Mouse (Mus musculus): ENCODE results near the gene Flt4. TPM values are rescaled to one million over a fixed set of nuclear protein-coding genes. Genes with fewer than 3 reads are reported as not detected.

Gene Flt4
- total RNA-seq, 1 experiment, result 4.3 TPM

DNA sequence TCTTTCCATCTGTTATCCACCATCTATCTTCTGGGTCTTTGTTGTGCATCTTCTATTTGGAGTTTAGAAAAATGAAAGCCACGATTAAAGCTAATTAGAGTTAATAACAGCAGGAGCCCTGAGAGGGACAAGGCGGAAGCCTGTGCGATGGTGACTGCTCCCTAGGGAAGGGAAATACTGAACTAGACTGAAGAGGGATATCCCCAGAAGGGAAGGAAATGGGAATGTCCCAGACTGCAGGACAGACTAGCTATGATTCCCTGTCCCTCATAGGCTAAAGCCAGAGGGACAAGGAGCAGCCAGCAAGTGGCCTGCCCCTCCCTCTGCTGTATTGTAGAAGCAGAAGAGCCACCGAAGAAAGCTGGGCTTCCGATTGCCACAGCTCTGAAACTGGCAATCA, 12.9 kb downstream of the Flt4 start:
- TF ChIP-seq MAFK (IDR thresholded peaks at IDR 0.05; ENCODE audit: insufficient read depth, low read depth, low read length) (no peak), ZNF384 (IDR thresholded peaks at IDR 0.05; ENCODE audit: low read depth, low read length) (no peak), ZC3H11A (IDR thresholded peaks at IDR 0.05; ENCODE audit: borderline replicate concordance, low read depth, low read length) (no peak), CHD2 (IDR thresholded peaks at IDR 0.05; ENCODE audit: low read depth, low read length) (no peak), HCFC1 (IDR thresholded peaks at IDR 0.05; ENCODE audit: borderline replicate concordance, insufficient read depth, low read length) (no peak)
- Histone ChIP-seq H3K4me3 (ENCODE audit: insufficient read depth in 1 of 2, low read depth in 1 of 2, low read length in 2 of 2, poor library complexity in 1 of 2, severe bottlenecking in 1 of 2) (no peak overlapping the region), H3K9ac (ENCODE audit: insufficient read depth, low read depth, low read length, poor library complexity, severe bottlenecking) (no peak overlapping the region), H3K4me1 (ENCODE audit: control insufficient read depth in 2 of 2, insufficient read depth in 2 of 2, low read length in 2 of 2, poor library complexity in 1 of 2) (peaks cover 0 to 5% of the 10 kb centered on the region in 2 experiments; a peak in 1 of 4 replicates), H3K9me3 (ENCODE audit: control insufficient read depth, insufficient read depth, low read depth, low read length) (no peaks in the 10 kb centered on the region), H3K36me3 (ENCODE audit: control insufficient read depth, insufficient read depth, low read length, poor library complexity, severe bottlenecking) (no peaks in the 10 kb centered on the region), H3K27ac (ENCODE audit: insufficient read depth, low read depth, low read length, poor library complexity, severe bottlenecking) (no peak overlapping the region)
- DNase-seq (ENCODE audit: low read depth, low spot score), result no peak
- in situ Hi-C loops (cut with MboI; ENCODE audit: low sequenced_read_pairs in 2 of 2, unreplicated experiment in 2 of 2), result no loop called here

DNA sequence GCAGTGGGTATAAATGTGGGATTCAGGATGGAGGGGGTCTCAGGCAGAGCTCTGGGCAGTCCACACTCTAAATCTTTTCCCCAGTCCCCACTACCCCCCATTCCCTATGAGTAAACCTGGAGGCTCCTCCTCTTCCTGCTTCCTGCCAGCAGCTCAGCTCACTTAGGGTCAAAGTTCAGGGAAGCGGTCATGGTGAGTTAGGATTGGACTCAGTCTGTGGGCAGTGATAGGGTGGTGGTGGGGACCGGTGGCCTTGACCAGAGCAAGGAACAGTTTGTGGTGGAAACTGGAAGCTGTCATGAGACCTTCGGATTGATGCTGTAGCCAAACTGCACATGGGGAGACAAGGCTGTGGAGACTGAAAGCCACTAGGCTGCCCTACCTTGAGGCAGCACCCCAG, 15.1 kb downstream of the Flt4 start:
- Histone ChIP-seq H3K36me3 (ENCODE audit: control insufficient read depth, insufficient read depth, low read length, poor library complexity, severe bottlenecking) (no peaks in the 10 kb centered on the region), H3K4me1 (ENCODE audit: control insufficient read depth in 2 of 2, insufficient read depth in 2 of 2, low read length in 2 of 2, poor library complexity in 1 of 2) (peaks cover 0 to 5% of the 10 kb centered on the region in 2 experiments; a peak in 1 of 4 replicates), H3K9me3 (ENCODE audit: control insufficient read depth, insufficient read depth, low read depth, low read length) (no peaks in the 10 kb centered on the region), H3K27ac (ENCODE audit: insufficient read depth, low read depth, low read length, poor library complexity, severe bottlenecking) (no peak overlapping the region), H3K4me3 (ENCODE audit: insufficient read depth in 1 of 2, low read depth in 1 of 2, low read length in 2 of 2, poor library complexity in 1 of 2, severe bottlenecking in 1 of 2) (no peak overlapping the region), H3K9ac (ENCODE audit: insufficient read depth, low read depth, low read length, poor library complexity, severe bottlenecking) (no peak overlapping the region)
- in situ Hi-C loops (cut with MboI; ENCODE audit: low sequenced_read_pairs in 2 of 2, unreplicated experiment in 2 of 2), result no loop called here
- no peak for DNase-seq (ENCODE audit: low read depth, low spot score)
- TF ChIP-seq CHD2 (IDR thresholded peaks at IDR 0.05; ENCODE audit: low read depth, low read length) (no peak), ZNF384 (IDR thresholded peaks at IDR 0.05; ENCODE audit: low read depth, low read length) (no peak), ZC3H11A (IDR thresholded peaks at IDR 0.05; ENCODE audit: borderline replicate concordance, low read depth, low read length) (no peak), MAFK (IDR thresholded peaks at IDR 0.05; ENCODE audit: insufficient read depth, low read depth, low read length) (no peak), HCFC1 (IDR thresholded peaks at IDR 0.05; ENCODE audit: borderline replicate concordance, insufficient read depth, low read length) (no peak)

DNA sequence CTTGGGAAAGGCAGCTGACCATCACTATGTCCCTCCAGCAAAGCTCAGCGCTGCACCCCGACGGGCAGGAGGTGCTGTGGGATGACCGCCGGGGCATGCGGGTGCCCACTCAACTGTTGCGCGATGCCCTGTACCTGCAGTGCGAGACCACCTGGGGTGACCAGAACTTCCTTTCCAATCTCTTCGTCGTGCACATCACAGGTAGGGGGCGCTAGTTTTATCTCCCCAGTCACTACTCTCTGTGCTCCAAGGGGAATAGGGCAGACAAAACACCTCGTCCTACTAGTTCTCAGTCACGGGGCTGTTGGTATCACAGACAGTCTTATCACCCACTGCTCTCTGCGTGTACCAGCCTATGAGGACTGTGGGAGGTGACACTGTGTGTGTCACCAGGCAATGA, 16.8 kb downstream of the Flt4 start:
- in situ Hi-C loops (cut with MboI; ENCODE audit: low sequenced_read_pairs in 2 of 2, unreplicated experiment in 2 of 2), result no loop called here
- DNase-seq (ENCODE audit: low read depth, low spot score), result no peak
- H3K27ac ChIP-seq (ENCODE audit: insufficient read depth, low read depth, low read length, poor library complexity, severe bottlenecking), result no peak overlapping the region

DNA sequence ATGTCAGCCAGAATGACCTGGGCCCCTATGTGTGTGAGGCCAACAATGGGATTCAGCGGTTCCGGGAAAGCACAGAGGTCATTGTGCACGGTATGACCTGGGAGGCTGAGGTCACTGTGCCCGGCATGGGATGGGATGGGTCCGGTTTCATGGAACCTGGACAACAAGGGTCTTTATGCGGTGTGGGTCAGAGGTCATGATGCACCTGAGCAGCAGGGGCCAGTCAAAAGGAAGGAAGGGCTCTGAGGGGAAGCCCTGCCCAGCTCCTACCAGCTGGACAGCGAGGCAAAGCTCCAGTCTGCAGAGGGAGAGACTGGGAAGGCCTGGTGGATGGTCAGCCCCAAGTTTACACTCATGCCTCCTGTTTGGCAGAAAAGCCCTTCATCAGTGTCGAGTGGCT, 17.7 kb downstream of the Flt4 start:
- Histone ChIP-seq H3K36me3 (ENCODE audit: control insufficient read depth, insufficient read depth, low read length, poor library complexity, severe bottlenecking) (no peaks in the 10 kb centered on the region), H3K9me3 (ENCODE audit: control insufficient read depth, insufficient read depth, low read depth, low read length) (no peaks in the 10 kb centered on the region), H3K27ac (ENCODE audit: insufficient read depth, low read depth, low read length, poor library complexity, severe bottlenecking) (no peak overlapping the region), H3K4me1 (ENCODE audit: control insufficient read depth in 2 of 2, insufficient read depth in 2 of 2, low read length in 2 of 2, poor library complexity in 1 of 2) (peaks cover 0 to 5% of the 10 kb centered on the region in 2 experiments; a peak in 1 of 4 replicates), H3K4me3 (ENCODE audit: insufficient read depth in 1 of 2, low read depth in 1 of 2, low read length in 2 of 2, poor library complexity in 1 of 2, severe bottlenecking in 1 of 2) (no peak overlapping the region), H3K9ac (ENCODE audit: insufficient read depth, low read depth, low read length, poor library complexity, severe bottlenecking) (no peak overlapping the region)
- DNase-seq (ENCODE audit: low read depth, low spot score), result no peak
- in situ Hi-C loops (cut with MboI; ENCODE audit: low sequenced_read_pairs in 2 of 2, unreplicated experiment in 2 of 2), result no loop called here
- TF ChIP-seq HCFC1 (IDR thresholded peaks at IDR 0.05; ENCODE audit: borderline replicate concordance, insufficient read depth, low read length), result no peak
- no peak for TF ChIP-seq MAFK (IDR thresholded peaks at IDR 0.05; ENCODE audit: insufficient read depth, low read depth, low read length)
- TF ChIP-seq CHD2 (IDR thresholded peaks at IDR 0.05; ENCODE audit: low read depth, low read length), result no peak
- no peak for TF ChIP-seq ZC3H11A (IDR thresholded peaks at IDR 0.05; ENCODE audit: borderline replicate concordance, low read depth, low read length)
- TF ChIP-seq ZNF384 (IDR thresholded peaks at IDR 0.05; ENCODE audit: low read depth, low read length), result no peak

More for the DNA sequence above, 16.8 kb downstream of the Flt4 start:
- TF ChIP-seq ZC3H11A (IDR thresholded peaks at IDR 0.05; ENCODE audit: borderline replicate concordance, low read depth, low read length) (no peak), HCFC1 (IDR thresholded peaks at IDR 0.05; ENCODE audit: borderline replicate concordance, insufficient read depth, low read length) (no peak), CHD2 (IDR thresholded peaks at IDR 0.05; ENCODE audit: low read depth, low read length) (no peak), MAFK (IDR thresholded peaks at IDR 0.05; ENCODE audit: insufficient read depth, low read depth, low read length) (no peak), ZNF384 (IDR thresholded peaks at IDR 0.05; ENCODE audit: low read depth, low read length) (no peak)
- Histone ChIP-seq H3K9ac (ENCODE audit: insufficient read depth, low read depth, low read length, poor library complexity, severe bottlenecking) (no peak overlapping the region), H3K4me1 (ENCODE audit: control insufficient read depth in 2 of 2, insufficient read depth in 2 of 2, low read length in 2 of 2, poor library complexity in 1 of 2) (peaks cover 0 to 5% of the 10 kb centered on the region in 2 experiments; a peak in 1 of 4 replicates), H3K36me3 (ENCODE audit: control insufficient read depth, insufficient read depth, low read length, poor library complexity, severe bottlenecking) (no peaks in the 10 kb centered on the region), H3K4me3 (ENCODE audit: insufficient read depth in 1 of 2, low read depth in 1 of 2, low read length in 2 of 2, poor library complexity in 1 of 2, severe bottlenecking in 1 of 2) (peak overlapping the region in 1 of 2 experiments; percentile 24; a peak in 1 of 4 replicates), H3K9me3 (ENCODE audit: control insufficient read depth, insufficient read depth, low read depth, low read length) (no peaks in the 10 kb centered on the region)
